Mouse (Mus musculus): Measurements from ENCODE around the gene Myt1l.
A peak's percentile ranks its signal among the peaks of the same experiment; 100 is the strongest.

Myt1l gene

DNA sequence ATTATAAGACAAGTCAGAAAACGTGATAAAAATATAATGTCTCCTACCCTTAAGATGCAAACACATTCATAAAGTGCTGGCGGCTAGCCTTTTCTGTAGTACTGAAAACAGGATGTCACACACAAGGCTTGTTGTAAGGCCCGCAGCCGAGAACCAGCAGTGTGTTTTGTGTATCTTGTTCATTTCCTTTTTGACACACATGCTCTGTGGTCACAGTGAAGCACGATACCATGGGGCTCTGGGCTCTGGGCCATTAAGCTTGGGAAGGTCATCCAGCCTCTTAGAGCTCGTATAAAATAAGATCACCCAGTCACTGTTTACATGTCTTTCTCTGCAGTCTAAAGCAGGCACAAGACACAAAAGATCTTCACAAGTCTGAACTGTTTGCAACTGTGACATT is 288.6 kb downstream of the Myt1l start:
- DNase-seq (ENCODE audit: low spot score) = no peak

DNA sequence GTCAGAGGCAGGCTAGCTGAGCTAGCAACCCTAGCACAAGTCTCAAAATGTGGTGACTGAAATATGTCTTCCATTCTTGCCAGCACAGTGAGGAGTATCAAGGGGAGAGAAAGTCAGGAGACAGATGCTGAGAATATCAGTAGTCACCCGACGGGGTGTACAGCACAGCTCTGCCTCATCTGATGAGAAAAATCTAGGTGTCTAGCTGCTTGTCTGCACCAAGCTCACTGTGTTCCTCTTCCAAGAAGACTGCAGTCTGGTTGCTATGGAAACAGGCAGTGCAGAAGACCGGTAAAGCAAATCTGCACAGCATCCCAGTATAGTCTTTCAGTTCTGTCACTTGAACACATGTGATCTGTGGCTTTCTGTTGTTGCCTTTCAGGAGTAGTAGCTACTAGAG is 294.0 kb downstream of the Myt1l start:
- DNase-seq (ENCODE audit: low spot score) = no peak

DNA sequence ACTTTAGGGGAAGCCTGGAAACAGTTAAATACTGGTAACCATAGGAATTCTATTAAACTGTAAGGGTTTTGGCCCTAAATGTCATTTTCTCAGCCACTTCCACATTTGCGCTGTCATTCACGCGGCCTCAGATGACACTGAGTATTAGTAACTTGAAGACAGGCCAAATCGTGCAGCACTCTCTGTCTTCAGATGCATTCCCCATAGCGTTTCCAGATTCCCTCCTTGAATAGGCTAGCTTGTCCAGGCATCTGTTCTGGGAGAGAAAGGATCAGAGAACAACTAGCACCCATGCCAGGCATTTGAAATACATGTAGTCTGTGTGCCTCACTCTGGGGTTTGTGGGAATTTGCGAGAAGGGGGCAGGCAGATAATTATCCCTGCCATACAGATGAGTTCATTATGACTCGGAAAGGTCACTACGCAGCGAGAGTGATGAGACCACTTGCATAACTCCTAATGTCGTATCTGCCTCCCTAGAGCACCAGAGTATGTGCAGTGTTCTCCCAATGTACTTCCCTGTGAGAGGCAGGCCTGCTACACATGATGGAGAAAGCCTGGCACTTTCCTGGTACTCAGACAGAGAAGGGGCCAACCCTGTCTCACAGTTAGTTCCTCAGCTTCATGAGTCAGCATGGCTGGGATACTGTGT is 295.7 kb downstream of the Myt1l start:
- no peak for DNase-seq (ENCODE audit: low spot score)

DNA sequence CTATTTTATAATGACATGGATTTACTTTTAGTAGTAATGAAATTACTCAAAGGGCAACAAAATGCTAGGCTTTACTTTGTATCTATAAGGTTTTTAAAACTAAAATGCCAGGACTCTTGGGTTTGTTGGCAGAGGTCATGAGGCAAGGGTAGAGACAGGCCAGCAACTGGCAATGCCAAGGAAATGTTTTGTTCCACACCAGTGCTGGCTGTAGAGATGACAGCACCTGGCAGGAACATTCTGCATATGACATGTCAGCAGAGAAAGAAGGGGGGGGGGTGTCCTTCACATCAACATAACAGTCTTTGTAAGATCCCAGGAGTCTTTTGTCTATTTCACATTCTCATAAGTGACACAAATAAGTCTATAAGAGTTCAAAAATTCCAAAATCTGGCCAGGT is 302.4 kb downstream of the Myt1l start:
- no peak for DNase-seq (ENCODE audit: low spot score)

DNA sequence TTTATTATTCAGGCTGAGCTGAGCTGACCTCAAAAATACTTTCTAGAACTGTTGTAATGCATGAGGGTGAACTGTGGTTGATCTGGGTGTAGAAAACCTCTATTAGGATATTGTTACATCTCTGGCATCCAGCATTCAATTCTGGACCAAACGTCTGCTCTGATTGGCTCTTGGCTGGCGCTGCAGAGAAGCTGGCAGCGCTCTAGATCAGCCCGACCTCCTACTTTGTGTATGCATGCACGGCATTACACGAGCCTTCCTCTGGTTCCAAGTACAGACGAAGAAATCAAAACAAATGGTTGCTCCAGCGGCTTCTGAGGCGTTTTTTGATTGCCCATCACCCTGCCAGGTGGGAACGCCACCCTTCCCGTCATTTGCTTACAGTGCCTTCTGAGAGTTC is 303.2 kb downstream of the Myt1l start:
- DNase-seq (ENCODE audit: low spot score) = no peak

DNA sequence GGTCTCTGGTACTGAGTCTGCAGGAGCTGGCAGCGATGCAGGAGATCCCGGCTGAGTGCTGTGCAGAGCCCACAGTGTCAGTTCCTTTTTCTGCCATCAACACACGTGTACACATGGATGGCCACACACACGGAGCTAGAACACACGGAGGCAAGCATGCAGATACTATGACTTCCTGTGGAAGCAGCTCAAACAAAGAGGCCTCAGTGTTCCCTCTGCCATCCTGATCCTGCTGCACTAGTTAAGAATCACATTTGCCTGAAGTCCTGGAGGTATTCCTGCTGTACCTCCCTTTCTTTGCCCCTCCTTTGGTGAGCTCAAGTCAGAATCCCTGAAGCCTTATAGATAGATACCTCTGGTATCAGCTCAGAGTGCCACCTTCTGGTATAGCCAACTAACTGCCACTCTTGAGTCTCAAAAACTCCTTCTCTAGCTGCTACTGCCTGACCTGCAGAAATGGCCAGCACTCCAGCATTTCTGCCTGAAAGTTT is 309.2 kb downstream of the Myt1l start:
- no peak for DNase-seq (ENCODE audit: low spot score)

DNA sequence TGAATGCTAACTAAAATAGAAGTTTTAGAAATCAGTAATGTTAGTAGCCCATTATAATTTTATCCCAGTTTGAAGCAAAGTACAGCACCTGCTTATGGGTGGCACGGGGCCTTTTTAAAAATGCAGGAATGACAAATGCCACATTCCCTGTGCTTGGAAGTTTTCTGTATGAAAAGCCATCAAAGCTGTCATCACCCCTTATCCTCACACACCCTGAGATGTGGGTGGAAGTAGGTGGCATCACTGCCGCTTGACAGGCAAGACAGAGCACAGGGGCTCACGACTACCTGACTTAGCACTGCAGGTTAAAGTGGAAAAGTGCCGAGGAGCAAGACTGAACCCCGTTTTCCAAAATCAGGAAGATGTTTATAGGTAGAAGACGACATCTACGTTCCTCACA is 310.2 kb downstream of the Myt1l start:
- DNase-seq (ENCODE audit: low spot score) = no peak

DNA sequence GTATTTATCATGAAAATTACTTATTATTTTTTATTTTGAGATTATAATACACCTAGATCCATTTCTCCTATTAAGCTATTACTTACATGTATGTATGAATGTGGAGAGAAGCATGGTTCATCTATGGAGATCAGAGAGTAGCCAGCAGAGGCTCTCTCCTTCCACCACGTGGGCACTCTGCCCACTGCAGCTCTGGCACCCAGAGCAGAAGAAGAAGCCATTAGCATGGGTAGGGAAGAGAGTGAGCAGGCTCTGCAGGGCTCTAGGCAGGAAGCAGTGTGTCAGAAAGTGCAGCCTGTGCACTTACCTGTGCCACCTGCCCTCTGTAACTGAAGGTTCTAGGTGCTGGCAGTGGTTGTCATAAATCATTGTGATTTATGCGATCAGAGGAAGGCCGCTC is 321.8 kb downstream of the Myt1l start:
- DNase-seq (ENCODE audit: low spot score) = no peak

DNA sequence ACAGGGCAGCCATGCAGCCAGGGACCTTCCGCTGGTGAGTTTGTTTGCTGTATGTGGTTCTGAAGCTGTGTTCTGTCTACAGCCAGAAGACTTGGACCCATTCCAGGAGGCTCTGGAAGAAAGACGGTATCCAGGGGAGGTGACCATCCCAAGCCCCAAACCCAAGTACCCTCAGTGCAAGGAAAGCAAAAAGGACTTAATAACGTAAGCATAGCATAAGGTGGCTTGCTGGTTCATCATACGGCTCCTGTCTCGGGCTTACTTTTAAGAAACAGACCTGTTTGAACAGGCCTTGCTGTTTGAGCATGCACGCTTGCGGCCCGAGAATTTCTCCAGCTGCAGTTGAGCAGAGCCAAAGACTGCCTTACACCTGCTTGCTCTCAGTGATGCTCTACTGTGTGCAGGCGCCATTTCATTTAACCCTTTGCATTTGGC is 326.0 kb downstream of the Myt1l start:
- no peak for DNase-seq (ENCODE audit: low spot score)

DNA sequence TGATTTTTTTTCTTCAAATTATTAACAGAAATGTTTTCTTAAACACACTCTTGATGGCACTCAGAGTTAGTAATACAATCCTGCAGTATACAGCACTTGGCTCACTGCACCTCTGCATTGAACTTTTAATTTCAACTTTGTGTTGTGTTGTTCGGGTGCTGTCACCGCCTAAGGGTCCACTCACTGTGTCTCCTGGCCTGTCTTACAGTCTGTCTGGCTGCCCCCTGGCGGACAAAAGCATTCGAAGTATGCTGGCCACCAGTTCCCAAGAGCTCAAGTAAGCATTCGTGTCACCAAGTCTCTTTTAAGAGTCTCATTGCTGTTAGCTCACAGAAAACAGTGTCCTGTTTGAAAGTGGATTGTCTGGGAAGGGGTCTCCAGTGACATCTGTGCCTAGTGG is 326.8 kb downstream of the Myt1l start:
- no peak for DNase-seq (ENCODE audit: low spot score)

DNA sequence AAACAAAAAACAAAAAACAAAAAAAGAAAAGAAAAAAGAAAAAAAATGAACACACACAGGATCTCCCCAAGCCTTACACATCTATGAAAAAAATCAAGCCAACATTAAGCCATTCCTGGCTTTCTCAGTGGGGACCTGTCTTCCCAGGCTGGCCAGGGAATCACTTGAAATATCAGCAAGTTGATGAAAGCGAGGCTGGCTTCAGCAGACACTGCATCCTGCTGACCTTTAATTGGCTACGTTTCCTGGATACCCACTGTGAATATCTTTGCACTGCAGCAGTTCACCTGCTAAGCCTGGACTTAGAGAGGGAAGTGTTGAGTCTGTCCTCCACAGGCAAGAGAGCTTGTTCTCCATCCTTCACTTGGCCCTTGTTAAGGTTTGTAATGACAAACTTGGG is 332.8 kb downstream of the Myt1l start:
- no peak for DNase-seq (ENCODE audit: low spot score)

DNA sequence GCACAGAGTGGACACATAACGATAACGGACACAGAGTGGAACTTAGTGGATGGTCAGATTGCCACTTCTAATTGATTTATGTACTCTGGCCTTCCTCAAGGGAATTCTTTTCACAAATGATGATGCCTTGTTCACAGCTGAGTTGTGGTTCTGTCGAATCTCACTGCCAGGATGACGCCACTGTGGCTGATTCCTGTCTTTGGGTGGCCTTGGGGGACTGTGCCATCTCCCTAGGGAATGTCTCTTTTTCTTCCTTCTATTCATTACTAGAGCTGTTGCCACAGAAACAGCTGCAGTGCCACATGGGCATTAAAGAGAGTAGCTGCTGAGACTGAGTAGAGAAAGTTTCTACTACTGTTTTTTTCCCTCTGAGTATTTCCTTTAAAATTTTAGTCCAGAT is 340.1 kb downstream of the Myt1l start:
- no peak for DNase-seq (ENCODE audit: low spot score)

DNA sequence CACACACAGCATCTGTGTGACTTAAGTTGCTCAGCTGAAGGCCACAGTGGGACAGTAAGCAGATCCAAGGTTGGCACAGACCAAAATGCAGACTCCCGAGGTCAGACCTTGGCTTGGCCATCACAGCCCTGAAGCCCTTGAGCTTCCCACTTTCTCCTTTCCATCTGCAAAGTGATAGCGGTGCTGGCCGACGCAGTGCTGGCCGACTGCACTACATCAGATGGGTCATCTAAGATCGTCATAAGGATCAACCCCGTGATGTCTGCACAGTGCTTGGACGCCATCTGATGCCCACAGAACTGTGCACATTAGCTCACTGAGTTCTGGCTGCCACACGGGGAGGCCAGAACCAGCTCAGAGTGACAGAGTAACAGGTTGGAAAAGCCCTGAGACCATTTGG is 340.6 kb downstream of the Myt1l start:
- peak; percentile 31 for DNase-seq (ENCODE audit: low spot score)

DNA sequence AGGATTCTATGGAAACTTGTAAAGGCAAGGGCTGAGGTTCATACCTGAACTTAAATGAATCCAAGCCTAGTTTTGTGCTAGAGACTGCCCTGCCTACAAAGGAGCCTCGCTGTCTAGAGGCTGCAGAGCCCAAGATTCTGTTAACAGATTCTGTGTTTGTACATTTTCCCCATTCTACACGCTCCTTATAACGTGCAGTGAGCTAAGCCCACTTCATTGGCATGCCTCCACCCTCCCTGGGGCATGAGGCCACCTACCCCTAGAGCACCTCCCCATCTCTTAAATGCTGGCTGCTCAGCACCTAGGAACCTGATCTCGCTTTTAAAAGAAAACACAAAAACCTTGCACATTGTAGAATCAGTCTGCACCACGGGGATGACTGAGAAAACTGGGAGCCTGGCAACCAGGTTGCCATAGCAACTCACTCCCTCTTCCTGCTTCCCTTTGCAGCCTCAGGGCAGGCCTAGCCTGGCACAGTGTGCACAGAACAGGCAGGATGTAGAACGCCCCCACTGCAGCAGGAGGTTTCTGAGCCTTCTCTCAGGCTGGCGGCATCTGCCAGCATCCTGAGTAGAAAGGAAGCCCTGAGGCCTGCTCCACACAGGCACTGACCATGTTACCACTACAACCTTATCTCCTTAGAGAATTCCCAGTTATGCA is 344.1 kb downstream of the Myt1l start:
- DNase-seq (ENCODE audit: low spot score) = no peak

DNA sequence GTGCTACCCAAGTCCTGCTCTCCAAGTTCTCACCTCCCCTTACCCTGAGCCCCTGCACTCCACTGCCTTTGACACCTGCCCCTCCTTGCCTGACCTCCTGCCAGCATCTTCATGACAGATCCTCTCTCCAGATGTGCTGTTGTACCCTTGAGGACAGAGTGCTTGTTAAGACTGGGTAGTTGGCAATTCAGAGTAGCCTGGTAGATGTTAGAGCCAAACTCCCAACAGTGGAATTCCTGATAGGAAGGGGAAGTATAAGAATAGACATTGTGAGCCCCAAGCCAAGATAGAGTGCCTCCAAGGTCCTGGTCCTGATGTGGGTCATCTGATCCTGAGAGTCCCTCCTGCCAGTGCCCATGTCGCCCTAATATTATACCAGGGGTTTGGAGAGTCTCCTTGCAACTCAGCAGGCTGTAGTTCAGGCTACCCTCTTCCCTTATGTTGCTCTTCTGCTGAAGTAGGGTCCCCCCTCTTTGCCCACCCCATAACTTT is 345.1 kb downstream of the Myt1l start:
- DNase-seq (ENCODE audit: low spot score) = no peak

DNA sequence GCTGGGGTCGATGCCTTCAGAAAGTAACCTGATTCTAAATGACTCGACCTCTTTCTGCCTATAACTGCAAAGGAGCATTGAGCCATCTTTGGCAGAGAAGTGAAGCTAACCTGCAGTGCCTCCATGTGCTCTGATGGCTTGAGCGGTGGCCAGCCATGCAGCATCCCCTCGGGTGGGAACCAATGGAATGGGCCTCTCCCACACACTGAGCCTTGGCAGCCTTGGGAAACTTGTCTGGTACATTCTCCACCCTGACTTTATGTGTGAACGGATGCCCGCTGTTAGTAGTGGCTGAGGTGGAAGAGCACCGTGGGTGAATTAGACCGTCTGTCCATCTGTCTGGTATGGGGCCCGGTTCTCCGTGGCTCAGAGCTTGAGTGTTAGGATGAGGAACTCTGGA is 349.8 kb downstream of the Myt1l start:
- DNase-seq (ENCODE audit: low spot score) = no peak

DNA sequence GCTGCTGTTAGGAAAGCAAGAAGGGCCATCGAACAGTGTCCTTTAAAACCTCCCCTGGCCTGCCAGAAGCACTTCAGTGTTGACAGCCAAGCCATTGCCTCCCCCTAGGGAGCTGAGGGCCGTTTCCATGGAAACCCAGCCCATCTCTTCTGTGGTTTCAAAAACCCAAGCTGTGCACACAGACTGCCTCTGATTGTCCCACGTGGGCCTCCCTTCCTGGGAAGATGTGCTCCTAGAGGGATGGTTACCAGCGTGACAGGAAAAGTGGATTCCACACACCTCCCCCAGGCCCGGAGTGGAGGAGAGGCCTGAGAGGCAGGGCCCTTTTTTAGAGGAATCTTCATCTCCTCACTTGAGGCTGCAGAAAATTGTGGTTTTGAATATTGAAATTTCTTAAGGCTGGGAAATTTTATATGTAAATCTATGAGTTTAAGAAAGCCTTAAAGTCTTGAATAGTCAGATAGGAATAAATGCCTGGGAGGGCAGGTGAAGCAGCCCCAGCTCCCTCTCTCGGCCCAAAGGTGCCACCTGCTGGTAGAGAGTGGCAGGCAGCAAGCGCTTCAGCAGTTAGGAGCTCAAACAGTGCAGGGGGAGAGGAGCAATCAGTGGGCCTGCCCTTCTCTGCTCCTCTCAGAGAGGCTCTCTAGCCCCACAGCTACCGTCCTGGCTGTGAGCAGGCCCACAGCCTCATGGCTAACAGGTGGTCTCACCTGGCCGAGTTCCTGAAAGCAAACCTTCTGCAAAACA is 354.9 kb downstream of the Myt1l start:
- peak; percentile 32 for DNase-seq (ENCODE audit: low spot score)

DNA sequence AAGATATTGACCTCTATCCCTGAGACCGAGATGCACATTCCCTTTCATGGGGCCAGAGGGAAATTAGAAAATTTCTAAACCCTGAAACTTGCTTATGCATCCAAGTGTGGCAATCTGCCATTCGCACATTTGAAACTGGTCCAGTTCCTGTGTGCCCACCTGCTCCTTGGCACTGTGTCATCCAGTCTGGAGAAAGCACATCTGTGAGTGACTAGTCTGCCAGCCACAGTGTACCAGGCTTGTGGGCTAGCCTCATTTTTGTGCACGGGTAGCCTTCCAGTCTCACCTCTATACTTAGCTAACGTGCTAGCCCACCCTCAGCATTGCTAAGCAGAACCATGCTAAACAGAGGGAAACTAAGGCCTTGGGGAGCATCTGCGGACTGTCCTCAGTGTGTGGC is 356.2 kb downstream of the Myt1l start:
- DNase-seq (ENCODE audit: low spot score) = no peak

DNA sequence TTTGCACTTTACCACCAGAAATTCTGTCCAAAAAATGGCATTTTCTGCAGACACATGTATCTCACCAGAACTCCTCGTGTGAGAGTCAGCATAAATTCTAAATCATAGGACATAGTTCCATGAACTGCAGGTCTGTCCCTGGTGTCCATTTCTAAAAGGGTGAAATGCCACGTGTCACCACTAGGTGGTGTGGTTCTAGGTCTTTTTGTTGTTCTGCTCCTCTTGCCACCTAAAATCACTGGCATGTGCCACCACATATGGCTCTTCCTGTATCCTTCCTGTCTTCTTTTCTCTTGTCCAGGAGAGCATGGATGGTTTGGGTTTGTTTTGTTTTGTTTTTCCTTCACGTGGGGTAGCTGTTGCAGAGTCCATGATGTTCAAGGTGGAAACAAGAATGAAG is 366.5 kb downstream of the Myt1l start:
- DNase-seq (ENCODE audit: low spot score) = no peak

DNA sequence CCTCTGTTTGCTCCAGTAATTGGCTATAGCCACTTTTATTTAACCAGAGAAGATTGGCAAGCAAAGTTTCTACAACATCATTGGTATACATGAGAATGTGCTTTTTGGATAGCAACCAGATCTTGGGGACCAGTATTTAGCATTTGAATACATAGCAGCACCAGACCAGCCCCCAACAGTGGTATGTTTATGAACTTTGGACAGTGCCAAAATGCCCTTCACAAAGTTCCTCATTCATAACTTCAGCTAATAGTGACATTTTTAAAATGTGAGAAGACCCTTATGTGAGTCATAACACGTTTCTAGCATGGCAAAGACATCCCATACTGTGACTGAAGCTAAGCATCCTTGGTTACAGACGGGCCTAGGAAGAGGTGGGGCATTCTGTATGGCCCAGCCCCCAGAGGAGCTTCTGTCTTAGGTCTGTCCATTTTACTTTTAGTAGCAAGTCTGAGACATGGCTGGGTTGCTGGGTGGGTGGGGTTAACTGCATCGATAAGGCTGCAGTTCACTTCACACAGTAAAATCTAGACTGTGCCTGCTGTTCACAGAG is 369.4 kb downstream of the Myt1l start:
- no peak for DNase-seq (ENCODE audit: low spot score)

DNA sequence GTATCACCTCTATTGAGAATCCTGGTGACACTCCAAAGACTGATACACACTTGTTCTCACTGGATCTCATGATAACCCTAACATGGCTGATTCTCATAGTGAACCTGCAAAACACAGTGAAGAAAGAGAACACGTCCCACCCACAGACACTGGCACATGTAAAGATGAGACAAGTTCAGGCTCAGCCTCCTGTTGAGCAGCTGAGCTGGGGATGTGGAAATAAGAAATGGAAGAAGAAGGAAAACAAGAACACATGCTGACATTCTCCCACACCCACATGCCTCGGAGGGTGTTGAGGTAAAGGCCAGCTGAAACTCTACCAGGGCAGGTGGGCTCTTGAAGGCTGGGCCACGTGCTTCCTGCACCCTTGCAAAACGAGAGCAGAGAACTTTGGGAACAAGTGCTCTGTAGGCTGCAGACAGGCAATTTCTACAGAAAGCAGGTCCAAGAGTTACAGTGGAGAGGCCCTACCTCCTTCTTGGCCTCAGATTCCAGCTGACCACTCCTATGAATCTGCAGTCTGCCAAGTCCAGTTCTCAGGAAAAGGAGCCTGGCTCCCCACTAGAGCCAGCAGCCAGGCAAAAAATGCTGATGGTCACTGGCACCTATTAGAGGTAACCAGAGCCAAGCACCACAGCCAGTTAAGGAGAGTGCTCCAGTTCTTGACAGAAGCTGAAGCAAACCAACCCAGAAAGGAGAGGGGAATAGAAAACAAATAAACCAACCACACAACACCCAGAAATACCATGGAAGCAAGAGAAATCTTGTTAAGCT is 376.1 kb downstream of the Myt1l start:
- no peak for DNase-seq (ENCODE audit: low spot score)

DNA sequence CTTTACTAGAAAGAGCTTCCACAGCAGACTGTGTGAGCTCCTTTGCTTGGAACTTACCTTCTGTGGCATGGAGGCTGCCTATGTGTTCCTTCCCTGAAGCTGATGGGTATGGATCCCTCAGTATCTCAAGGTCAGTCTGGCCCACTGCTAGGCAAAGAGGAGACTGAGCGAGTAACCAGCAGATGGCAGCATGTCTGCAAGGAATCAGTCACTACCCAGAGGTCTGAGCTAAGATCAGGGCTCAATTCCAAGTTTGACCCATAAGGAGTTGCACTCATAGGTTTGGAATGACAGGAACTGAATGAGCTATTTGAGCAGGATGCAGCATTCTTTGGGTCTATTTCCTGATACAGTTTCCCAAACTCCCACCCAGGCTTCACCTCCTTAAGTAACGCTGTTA is 378.9 kb downstream of the Myt1l start:
- DNase-seq (ENCODE audit: low spot score) = peak; percentile 66
